Mouse (Mus musculus) forebrain, embryonic 10.5 days (tissue): ENCODE data around the gene Bcar3. TPM values are rescaled to one million over a fixed set of nuclear protein-coding genes. Genes with fewer than 3 reads are reported as not detected.
A peak's percentile ranks its signal among the peaks of the same experiment; 100 is the strongest.

ENCODE experiments used
- DNase-seq: peaks from one replicate; pipeline ENCODE4 v3.0.0-alpha.2; 2017; ENCODE audit warnings: low spot score; ENCODE audit errors: extremely low spot score
- H3K27ac ChIP-seq: fragments of 300-500 bp; sonication (generic); 2 replicates; pipeline ENCODE4 v1.5.1; 2016; ENCODE audit warnings: mild to moderate bottlenecking
- H3K27me3 ChIP-seq: fragments of 300-500 bp; sonication (generic); 2 replicates; pipeline ENCODE4 v1.6.1; 2016; ENCODE audit warnings: mild to moderate bottlenecking; ENCODE audit not compliant: poor library complexity, severe bottlenecking
- H3K36me3 ChIP-seq: fragments of 300-500 bp; sonication (generic); replicated peaks from 2 replicates; pipeline ENCODE4 v1.6.1; 2016; ENCODE audit warnings: mild to moderate bottlenecking, moderate library complexity
- H3K4me1 ChIP-seq: fragments of 300-500 bp; sonication (generic); 2 replicates; pipeline ENCODE4 v1.6.1; 2016
- H3K4me3 ChIP-seq: fragments of 300-500 bp; sonication (generic); 2 replicates; pipeline ENCODE4 v1.5.1; 2016; ENCODE audit warnings: mild to moderate bottlenecking, moderate library complexity
- H3K9me3 ChIP-seq: fragments of 300-500 bp; sonication (generic); 2 replicates; pipeline ENCODE4 v1.6.1; 2016; ENCODE audit warnings: mild to moderate bottlenecking, moderate library complexity
- WGBS: fragments of 180-500 bp; shearing (Covaris S2); methylation state at CpG from one replicate; pipeline ENCODE4 v1.1.7; 2016; 5-methylcytosine and 5-hydroxymethylcytosine counted together
- polyA plus RNA-seq: library from polyadenylated mRNA; unstranded; fragments of >200 nt; fragmentation: Nextera tagmentation; extraction: Ambion mirVana; gene quantifications from 2 replicates; pipeline ENCODE4 v1.2.1, GENCODE M21; 2016

The Bcar3 gene
- polyA plus RNA-seq, 1 experiment from 2014 or later, result 15.7 TPM

DNA sequence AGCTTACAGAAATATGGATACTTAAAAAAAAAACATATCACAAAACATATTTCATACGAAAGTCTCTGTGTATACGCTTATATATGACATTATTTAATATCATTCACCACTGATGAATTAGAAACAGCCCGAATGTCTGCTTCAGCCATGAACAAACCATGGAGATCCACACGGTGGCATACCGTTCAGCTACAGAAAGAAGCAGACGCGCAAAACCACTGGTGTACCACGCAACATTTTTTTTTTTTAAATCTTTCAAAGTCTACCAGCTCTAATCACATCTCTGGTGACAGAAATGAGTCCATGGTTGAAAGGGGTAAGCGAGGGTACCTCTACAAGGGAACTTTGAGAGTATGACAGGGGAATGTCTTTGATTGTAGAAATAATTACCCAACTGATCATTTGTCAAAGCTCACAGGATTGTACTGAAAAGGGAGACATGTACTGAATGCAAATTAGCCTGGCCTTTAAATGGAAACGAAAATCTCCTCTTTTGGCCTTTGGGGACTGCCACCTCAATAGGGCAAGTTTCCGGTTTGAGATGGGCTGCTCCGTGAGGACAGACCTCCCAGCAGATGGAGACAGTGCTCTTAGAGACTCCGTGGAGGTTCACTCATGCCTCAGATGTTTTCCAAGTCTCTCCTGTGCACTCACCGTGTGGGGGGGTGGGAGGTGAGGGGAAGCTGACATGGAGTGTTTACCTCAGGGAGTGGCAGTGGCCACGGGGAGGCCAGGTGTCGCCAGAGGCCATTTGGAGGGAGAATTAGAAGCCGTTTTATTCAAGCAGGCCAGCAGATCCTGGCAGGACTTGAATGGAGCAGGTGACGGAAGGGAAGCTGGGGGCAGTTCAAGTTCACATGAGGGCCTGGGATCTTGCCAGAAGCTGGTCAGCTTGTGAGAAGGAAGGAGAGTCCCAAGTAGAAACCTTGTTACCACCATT lies 168.3 kb downstream of the Bcar3 start:
- Histone ChIP-seq H3K27ac (peak overlapping the region; percentile 88), H3K4me1 (peaks cover 81% of the 10 kb centered on the region), H3K27me3 (no peaks in the 10 kb centered on the region), H3K9me3 (no peaks in the 10 kb centered on the region), H3K36me3 (no peaks in the 10 kb centered on the region), H3K4me3 (peak overlapping the region; percentile 29; the same call in 1 of the 2 replicates)
- WGBS, result 53% methylated on average over 18 of the region's 18 CpGs
- peak; percentile 53 for DNase-seq

GRCm38 (mm10) chr3:122463166-122463565 lies 169.2 kb downstream of the Bcar3 start:
- Histone ChIP-seq H3K9me3 (no peaks in the 10 kb centered on the region), H3K27ac (peak overlapping the region; percentile 88), H3K36me3 (no peaks in the 10 kb centered on the region), H3K27me3 (no peaks in the 10 kb centered on the region), H3K4me1 (peaks cover 77% of the 10 kb centered on the region), H3K4me3 (no peak overlapping the region)
- DNase-seq, result no peak
- 84% methylated on average over 9 of the region's 9 CpGs for WGBS

DNA sequence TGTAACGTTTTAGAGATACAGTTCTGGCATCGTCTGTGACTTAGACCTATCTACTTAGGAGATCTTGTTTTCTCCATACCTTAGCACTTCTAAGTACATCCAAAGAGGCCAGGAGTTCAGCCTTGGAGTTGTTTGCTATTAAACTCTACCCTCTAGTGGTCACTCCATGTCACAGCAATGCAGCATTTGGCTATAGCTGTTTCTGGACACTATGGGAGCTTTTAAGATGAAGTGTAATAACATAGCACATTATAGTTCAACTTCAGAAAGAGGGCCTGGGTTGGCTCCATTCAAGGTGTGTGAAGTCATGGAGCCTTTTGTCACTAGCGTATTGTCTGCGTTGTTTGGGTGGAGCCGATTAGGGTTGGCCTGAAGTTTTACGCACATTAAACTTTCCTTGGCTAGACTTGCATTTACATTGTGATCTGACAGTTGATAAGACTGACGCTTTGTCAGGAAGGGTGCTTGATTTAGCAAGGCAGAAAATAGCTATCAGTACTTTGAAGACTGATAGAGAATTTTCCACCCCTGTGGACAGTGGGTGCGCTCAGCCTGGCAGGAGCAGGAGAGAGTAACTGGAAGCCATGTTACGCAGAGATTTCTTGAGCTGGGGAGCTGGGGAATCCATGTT lies 172.3 kb downstream of the Bcar3 start:
- Histone ChIP-seq H3K27ac (no peak overlapping the region), H3K4me1 (peaks cover 57% of the 10 kb centered on the region), H3K4me3 (no peak overlapping the region), H3K27me3 (no peaks in the 10 kb centered on the region), H3K9me3 (no peaks in the 10 kb centered on the region), H3K36me3 (no peaks in the 10 kb centered on the region)
- 54% methylated on average over 9 of the region's 9 CpGs for WGBS
- DNase-seq, result no peak

GRCm38 (mm10) chr3:122467977-122468376 lies 174.0 kb downstream of the Bcar3 start:
- H3K4me3 ChIP-seq, result no peak overlapping the region
- H3K4me1 ChIP-seq, result peaks cover 46% of the 10 kb centered on the region
- H3K9me3 ChIP-seq, result no peaks in the 10 kb centered on the region
- no peaks in the 10 kb centered on the region for H3K36me3 ChIP-seq
- no peaks in the 10 kb centered on the region for H3K27me3 ChIP-seq
- DNase-seq, result no peak
- no peak overlapping the region for H3K27ac ChIP-seq
- 46% methylated on average over 2 of the region's 2 CpGs for whole genome bisulfite sequencing

- WGBS, result 89% methylated on average over 14 of the region's 14 CpGs
- H3K27ac ChIP-seq, result no peak overlapping the region
- H3K4me1 ChIP-seq, result peaks cover 54% of the 10 kb centered on the region
- DNase-seq, result no peak
- no peak overlapping the region for H3K4me3 ChIP-seq
- no peaks in the 10 kb centered on the region for H3K27me3 ChIP-seq
- H3K36me3 ChIP-seq, result no peaks in the 10 kb centered on the region
- H3K9me3 ChIP-seq, result no peaks in the 10 kb centered on the region
Observed at GRCm38 (mm10) chr3:122470326-122471016, 176.5 kb downstream of the Bcar3 start.

DNA sequence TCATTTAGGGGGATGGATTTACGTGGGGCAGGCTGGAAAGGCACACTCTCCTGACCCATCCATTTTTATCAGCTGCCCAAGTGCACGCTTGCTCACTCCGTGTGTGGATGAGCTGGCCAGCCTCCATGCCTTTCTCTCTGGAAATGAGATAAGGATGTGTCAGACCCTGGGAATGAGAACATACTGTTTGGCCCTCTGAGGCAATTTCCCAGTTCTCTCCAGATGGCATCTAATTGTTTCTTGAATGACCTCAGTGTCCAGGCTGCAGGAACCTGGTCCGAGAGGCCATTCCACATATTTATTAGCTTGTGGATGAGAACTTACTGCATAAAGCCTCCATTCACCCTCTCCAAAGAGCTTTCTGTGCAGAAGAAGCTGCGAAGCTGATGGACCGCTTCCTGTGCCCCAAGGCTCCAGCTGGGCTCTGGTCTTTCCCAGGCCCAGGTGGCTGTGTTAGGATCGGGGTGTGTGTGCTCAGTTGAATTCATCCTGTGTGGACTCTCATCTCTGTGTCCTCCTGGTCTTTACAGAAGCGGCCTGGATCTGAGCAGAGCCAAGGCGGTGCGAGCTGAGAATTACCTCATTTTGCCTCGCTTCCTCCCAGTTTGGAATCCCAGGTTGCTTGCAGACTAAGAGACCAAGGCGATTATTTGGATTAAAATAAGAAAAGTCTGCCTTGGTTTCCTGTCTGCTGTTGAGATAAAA lies 177.2 kb downstream of the Bcar3 start:
- no peaks in the 10 kb centered on the region for H3K9me3 ChIP-seq
- peaks cover 55% of the 10 kb centered on the region for H3K4me1 ChIP-seq
- no peak overlapping the region for H3K4me3 ChIP-seq
- no peak overlapping the region for H3K27ac ChIP-seq
- WGBS, result 66% methylated on average over 12 of the region's 12 CpGs
- no peak for DNase-seq
- no peaks in the 10 kb centered on the region for H3K36me3 ChIP-seq
- H3K27me3 ChIP-seq, result no peaks in the 10 kb centered on the region

- H3K4me1 ChIP-seq, result peaks cover 64% of the 10 kb centered on the region
- no peaks in the 10 kb centered on the region for H3K36me3 ChIP-seq
- no peaks in the 10 kb centered on the region for H3K27me3 ChIP-seq
- no peaks in the 10 kb centered on the region for H3K9me3 ChIP-seq
- 90% methylated on average over 11 of the region's 11 CpGs for WGBS
- DNase-seq, result no peak
- H3K4me3 ChIP-seq, result no peak overlapping the region
- H3K27ac ChIP-seq, result no peak overlapping the region
Observed at GRCm38 (mm10) chr3:122472412-122472811, 178.5 kb downstream of the Bcar3 start.

DNA sequence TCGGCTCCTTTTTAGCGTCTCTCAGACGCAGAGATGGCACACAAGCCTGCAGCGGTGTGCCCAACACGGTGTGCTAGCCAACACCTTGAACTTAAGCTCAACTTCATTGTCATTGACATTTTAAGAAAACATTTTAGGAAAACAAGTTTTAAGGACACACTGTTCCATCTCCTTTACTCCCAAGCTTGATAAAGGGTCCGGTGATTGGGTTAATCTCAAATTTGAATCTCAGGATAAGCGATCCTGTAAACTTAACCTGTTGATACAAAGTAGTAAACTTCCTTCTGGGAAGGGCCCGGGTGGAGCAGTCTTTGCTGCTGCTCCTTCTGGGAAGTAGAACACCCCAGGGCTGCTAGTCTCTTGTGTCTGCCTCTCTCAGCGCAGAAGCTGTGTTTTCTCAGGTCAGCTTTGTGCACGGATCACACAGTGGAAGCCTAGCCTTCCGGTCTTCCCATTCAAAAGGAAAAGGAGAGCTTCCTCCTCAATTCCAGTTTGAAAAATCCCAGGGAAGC lies 179.6 kb downstream of the Bcar3 start:
- Histone ChIP-seq H3K27ac (peak overlapping the region; percentile 51; the same call in 1 of the 2 replicates), H3K4me3 (no peak overlapping the region), H3K4me1 (peaks cover 73% of the 10 kb centered on the region), H3K27me3 (no peaks in the 10 kb centered on the region), H3K36me3 (no peaks in the 10 kb centered on the region), H3K9me3 (no peaks in the 10 kb centered on the region)
- WGBS, result 82% methylated on average over 11 of the region's 11 CpGs
- DNase-seq, result no peak

- WGBS, result 54% methylated on average over 5 of the region's 5 CpGs
- Histone ChIP-seq H3K9me3 (no peaks in the 10 kb centered on the region), H3K4me1 (peaks cover 78% of the 10 kb centered on the region), H3K36me3 (no peaks in the 10 kb centered on the region), H3K4me3 (no peak overlapping the region), H3K27ac (peak overlapping the region; percentile 51; the same call in 1 of the 2 replicates), H3K27me3 (no peaks in the 10 kb centered on the region)
- no peak for DNase-seq
Observed at GRCm38 (mm10) chr3:122474067-122474466, 180.1 kb downstream of the Bcar3 start.

DNA sequence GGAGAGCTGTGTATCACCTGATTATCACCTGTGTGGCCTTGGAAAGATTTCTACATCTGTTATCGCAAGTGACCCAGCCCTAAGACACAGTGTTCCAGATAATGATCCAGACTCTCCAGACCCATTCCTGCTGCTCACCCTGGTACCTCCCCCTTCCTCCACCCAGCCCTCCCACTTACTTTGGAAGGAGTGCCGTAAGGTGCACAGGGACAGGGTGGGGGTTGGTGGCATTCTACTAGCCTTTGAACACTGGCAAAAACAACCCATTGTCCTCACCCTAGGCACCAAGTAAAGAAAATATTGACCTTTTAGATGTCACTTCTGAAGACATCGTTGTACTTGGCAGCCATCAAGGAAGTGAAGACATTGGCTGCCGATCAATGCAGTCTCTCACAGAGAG lies 180.9 kb downstream of the Bcar3 start:
- no peaks in the 10 kb centered on the region for H3K9me3 ChIP-seq
- H3K27me3 ChIP-seq, result no peaks in the 10 kb centered on the region
- H3K4me3 ChIP-seq, result no peak overlapping the region
- H3K27ac ChIP-seq, result peak overlapping the region; percentile 73
- no peak for DNase-seq
- H3K4me1 ChIP-seq, result peaks cover 85% of the 10 kb centered on the region
- 82% methylated on average over 4 of the region's 4 CpGs for WGBS
- H3K36me3 ChIP-seq, result no peaks in the 10 kb centered on the region

DNA sequence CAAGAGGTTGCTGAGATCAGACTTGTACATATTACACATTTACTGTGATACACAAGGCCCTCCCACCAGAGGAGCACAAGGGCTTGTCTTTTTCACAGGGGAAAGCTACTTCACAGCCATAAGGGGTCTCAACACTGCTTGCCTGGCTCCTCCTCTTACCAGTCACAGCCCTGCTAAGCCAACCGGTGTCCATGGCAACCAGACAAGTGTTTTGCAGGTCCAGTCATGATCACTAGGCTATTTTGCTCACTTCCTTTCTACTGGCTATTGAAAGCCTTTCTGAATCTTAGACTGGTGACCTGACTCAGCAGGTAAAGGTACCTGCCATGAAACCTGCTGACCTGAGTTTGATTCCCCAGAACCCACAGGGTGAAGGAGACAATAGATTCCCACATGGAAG lies 181.8 kb downstream of the Bcar3 start:
- peak overlapping the region; percentile 73 for H3K27ac ChIP-seq
- H3K9me3 ChIP-seq, result no peaks in the 10 kb centered on the region
- H3K36me3 ChIP-seq, result no peaks in the 10 kb centered on the region
- 39% methylated on average over 1 of the region's 1 CpGs for WGBS
- H3K27me3 ChIP-seq, result no peaks in the 10 kb centered on the region
- H3K4me3 ChIP-seq, result no peak overlapping the region
- H3K4me1 ChIP-seq, result peaks cover 88% of the 10 kb centered on the region
- peak; percentile 74 for DNase-seq

DNA sequence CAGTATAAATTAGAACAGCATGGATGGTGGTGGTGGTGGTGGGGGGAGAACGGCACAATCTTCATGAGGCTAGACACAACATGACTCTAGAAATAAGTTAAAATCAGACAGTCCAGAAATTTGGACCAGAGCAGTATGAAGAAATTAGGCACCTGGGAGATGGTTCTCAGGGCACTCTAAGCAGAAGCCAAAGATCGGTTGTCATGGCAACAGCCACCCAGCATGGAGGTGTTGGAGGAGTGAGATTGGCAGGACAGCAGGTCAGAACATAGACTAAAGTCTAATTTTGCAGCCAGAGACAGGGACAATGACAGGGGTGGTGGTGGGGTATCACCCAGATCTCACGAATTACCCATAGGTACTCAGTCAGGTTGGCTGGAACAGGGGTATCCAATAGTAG lies 182.7 kb downstream of the Bcar3 start:
- WGBS, result 51% methylated on average over 3 of the region's 3 CpGs
- no peak for DNase-seq

More for the DNA sequence above, 182.7 kb downstream of the Bcar3 start:
- H3K9me3 ChIP-seq, result no peaks in the 10 kb centered on the region
- no peak overlapping the region for H3K4me3 ChIP-seq
- no peaks in the 10 kb centered on the region for H3K36me3 ChIP-seq
- no peaks in the 10 kb centered on the region for H3K27me3 ChIP-seq
- peaks cover 88% of the 10 kb centered on the region for H3K4me1 ChIP-seq
- H3K27ac ChIP-seq, result peak overlapping the region; percentile 73
